Mouse (Mus musculus) hindbrain, embryonic 11.5 days (tissue): ENCODE measurements around the gene Vmn1r208. TPM values are rescaled to one million over a fixed set of nuclear protein-coding genes. Genes with fewer than 3 reads are reported as not detected.

Source experiments
- polyA plus RNA-seq: library from polyadenylated mRNA; unstranded; fragments of >200 nt; fragmentation: Nextera tagmentation; extraction: Ambion mirVana; gene quantifications from 2 replicates; pipeline ENCODE4 v1.2.1, GENCODE M21; 2014

Vmn1r208 gene
- polyA plus RNA-seq, 1 experiment from 2014 or later, result not detected

Other genes starting within 250 kb of the Vmn1r208 start
- not detected in 2 replicates for gene Vmn1r204, start 224.2 kb downstream of the Vmn1r208 start, polyA plus RNA-seq
- gene Vmn1r205, start 184.4 kb downstream of the Vmn1r208 start, polyA plus RNA-seq, result not detected in 2 replicates
- not detected in 2 replicates for gene Vmn1r206, start 153.1 kb downstream of the Vmn1r208 start, polyA plus RNA-seq
- not detected in 2 replicates for gene Vmn1r207-ps, start 47.8 kb downstream of the Vmn1r208 start, polyA plus RNA-seq
- gene Vmn1r209, start 32.3 kb upstream of the Vmn1r208 start, polyA plus RNA-seq, result not detected in 2 replicates
- not detected in 2 replicates for gene Vmn1r210, start 53.9 kb upstream of the Vmn1r208 start, polyA plus RNA-seq
- gene Vmn1r211, start 80.2 kb upstream of the Vmn1r208 start, polyA plus RNA-seq, result not detected in 2 replicates
- gene Vmn1r212, start 106.8 kb upstream of the Vmn1r208 start, polyA plus RNA-seq, result not detected in 2 replicates
- not detected in 2 replicates for gene Vmn1r213, start 230.3 kb upstream of the Vmn1r208 start, polyA plus RNA-seq